In genomic region chr4:11878638-11879037, GRCm38 (mm10) we compare ENCODE assay signal across 21 mouse cellular contexts.
DNase-seq lines count a peak whose midpoint lies in the region; ATAC-seq lines count a peak whose summit lies in the region.
"Had no signal": no experiment of that assay in that cellular context is flagged by ENCODE, and none has a peak within 500 bp of the region (broad histone marks: within the 10 kb centered on the region; RNA-seq: fewer than 3 reads in every experiment).

No protein-coding gene starts in this region.

- no peak for DNase-seq in heart, embryonic 10.5 days (ENCODE audit: low spot score)
- no peak for DNase-seq in heart, postnatal 4 days
- DNase-seq in heart, postnatal 10 days: no peak
- DNase-seq in 3T3-L1 (ENCODE audit: low read depth, low spot score): peak; percentile 29
- DNase-seq in induced T-regulatory cell, adult 2 months (ENCODE audit: low read depth): peak; percentile 30
- no peak for DNase-seq in thymus, postnatal 0 days (ENCODE audit: low spot score)
- no peak for DNase-seq in kidney, postnatal 10 days
- DNase-seq: adrenal gland, postnatal 10 days; cerebellum, adult 11 months; cerebellum, adult 8-10 months; cerebellum, postnatal 25 days; gastrocnemius, postnatal 10 days; kidney, adult 11 months; kidney, adult 9 months had no signal

- no peaks in the 10 kb centered on the region for H3K36me3 ChIP-seq in heart, embryonic 10.5 days
- H3K36me3 ChIP-seq in heart, embryonic 14.5 days (ENCODE audit: control insufficient read depth, insufficient read depth, low read length): no peaks in the 10 kb centered on the region
- H3K36me3 ChIP-seq: embryonic facial prominence, embryonic 12.5 days; forebrain, embryonic 15.5 days; G1E; hindbrain, embryonic 12.5 days had no signal

- H3K9ac ChIP-seq in heart, embryonic 14.5 days (ENCODE audit: low read length): no peak overlapping the region
- H3K9ac ChIP-seq: embryonic facial prominence, embryonic 12.5 days; forebrain, embryonic 15.5 days; hindbrain, embryonic 12.5 days had no signal

- H3K27me3 ChIP-seq in heart, embryonic 10.5 days (ENCODE audit: insufficient read depth, poor library complexity, severe bottlenecking): no peaks in the 10 kb centered on the region
- no peaks in the 10 kb centered on the region for H3K27me3 ChIP-seq in heart, embryonic 14.5 days (ENCODE audit: control insufficient read depth, insufficient read depth, low read length)
- H3K27me3 ChIP-seq: embryonic facial prominence, embryonic 12.5 days; forebrain, embryonic 15.5 days; hindbrain, embryonic 12.5 days had no signal

- no peak overlapping the region for H3K4me3 ChIP-seq in heart, embryonic 10.5 days
- H3K4me3 ChIP-seq in heart, embryonic 14.5 days (ENCODE audit: control insufficient read depth in 1 of 2, insufficient read depth in 1 of 2, low read depth in 1 of 2, low read length in 2 of 2): no peak overlapping the region
- H3K4me3 ChIP-seq: embryonic facial prominence, embryonic 12.5 days; forebrain, embryonic 15.5 days; hindbrain, embryonic 12.5 days had no signal

- intact Hi-C loops in heart, postnatal 10 days (cut with DNase I): no loop called here

- peak overlapping the region; percentile 76 for H3K27ac ChIP-seq in heart, embryonic 10.5 days
- peak overlapping the region; percentile 25 to 35; a peak in 2 of 4 replicates for H3K27ac ChIP-seq in heart, embryonic 14.5 days (replicated peaks in 1 of 2; ENCODE audit: control insufficient read depth in 1 of 2, insufficient read depth in 1 of 2, low read depth in 2 of 2, low read length in 2 of 2)
- H3K27ac ChIP-seq: embryonic facial prominence, embryonic 12.5 days; forebrain, embryonic 15.5 days; hindbrain, embryonic 12.5 days had no signal

- ATAC-seq in heart, embryonic 14.5 days (ENCODE audit: insufficient number of reproducible peaks, insufficient read depth, low FRiP score, low read depth): no peak
- ATAC-seq: CD4-positive, CD25-positive, alpha-beta regulatory T cell, adult 4 months; forebrain, embryonic 15.5 days; hindbrain, embryonic 16.5 days had no signal

- peaks cover 66% of the 10 kb centered on the region for H3K4me1 ChIP-seq in heart, embryonic 10.5 days
- peaks cover 21 to 38% of the 10 kb centered on the region in 2 experiments for H3K4me1 ChIP-seq in heart, embryonic 14.5 days (ENCODE audit: control insufficient read depth in 2 of 2, insufficient read depth in 2 of 2, low read length in 2 of 2)
- H3K4me1 ChIP-seq: embryonic facial prominence, embryonic 12.5 days; forebrain, embryonic 15.5 days; hindbrain, embryonic 12.5 days had no signal

- no peaks in the 10 kb centered on the region for H3K9me3 ChIP-seq in heart, embryonic 10.5 days
- H3K9me3 ChIP-seq in heart, embryonic 14.5 days (ENCODE audit: control insufficient read depth, low read length): no peaks in the 10 kb centered on the region
- H3K9me3 ChIP-seq: embryonic facial prominence, embryonic 12.5 days; forebrain, embryonic 15.5 days; G1E; hindbrain, embryonic 12.5 days had no signal

- H3K4me2 ChIP-seq in heart, embryonic 14.5 days (ENCODE audit: low read length): no peak overlapping the region
- H3K4me2 ChIP-seq: embryonic facial prominence, embryonic 12.5 days; forebrain, embryonic 15.5 days; hindbrain, embryonic 12.5 days had no signal

- WGBS in heart, embryonic 10.5 days: 63% methylated on average over 6 of the region's 6 CpGs
- WGBS in heart, embryonic 14.5 days: 64% methylated on average over 6 of the region's 6 CpGs

Comparison
In these comparisons a context has a peak if more than half of its experiments do, and no peak if none do; other contexts are left out.
1. DNase-seq: peak in 3T3-L1 (single experiment) and induced T-regulatory cell, adult 2 months (single experiment); none in heart, embryonic 10.5 days (single experiment), heart, postnatal 4 days (single experiment), heart, postnatal 10 days (0 of 2), thymus, postnatal 0 days (single experiment) and kidney, postnatal 10 days (single experiment).